Mouse (Mus musculus): ENCODE data around the gene Dnmt1. TPM values are rescaled to one million over a fixed set of nuclear protein-coding genes. Genes with fewer than 3 reads are reported as not detected.
A peak's percentile ranks its signal among the peaks of the same experiment; 100 is the strongest.

Gene Dnmt1
- polyA plus RNA-seq, 1 experiment from 2014 or later: 92.4 TPM

DNA sequence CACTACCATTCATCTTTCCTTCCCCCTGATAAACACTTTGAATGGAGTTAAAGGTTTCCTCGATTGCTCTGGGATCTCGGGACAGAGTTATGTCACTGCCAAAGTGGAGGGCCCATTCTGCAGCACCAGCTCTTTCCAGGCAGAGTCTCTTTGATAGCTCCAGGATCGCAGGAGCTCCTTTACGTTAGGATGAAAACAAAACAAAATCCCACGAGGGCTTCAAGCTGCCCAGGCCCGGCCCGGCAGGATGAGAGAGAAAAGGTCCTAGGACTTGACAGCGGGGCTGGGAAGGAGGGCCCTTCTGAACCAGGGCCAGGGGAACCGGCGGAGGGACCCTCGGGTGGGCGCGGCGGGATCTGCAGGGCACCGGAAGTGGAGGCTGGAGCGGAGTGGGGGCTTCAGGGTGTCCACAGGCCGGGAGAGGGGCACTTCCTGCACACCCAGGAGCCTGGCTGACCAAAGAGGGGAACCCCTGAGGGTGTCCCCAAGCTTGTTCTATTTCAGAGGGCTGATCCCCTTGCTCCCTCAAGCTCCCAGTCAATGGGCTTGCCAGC, 7.6 kb downstream of the Dnmt1 start:
- peak; percentile 89 for ATAC-seq (ENCODE audit: low FRiP score, low read depth)
- Histone ChIP-seq H3K4me3 (peak overlapping the region; percentile 83), H3K9ac (peak overlapping the region; percentile 78), H3K27me3 (replicated peaks) (no peaks in the 10 kb centered on the region), H3K27ac (peak overlapping the region; percentile 42), H3K4me2 (replicated peaks) (peak overlapping the region; percentile 89), H3K9me3 (no peaks in the 10 kb centered on the region), H3K4me1 (peaks cover 15% of the 10 kb centered on the region), H3K36me3 (no peaks in the 10 kb centered on the region; the same call in 1 of the 2 replicates)
- under 1% methylated on average over 17 of the region's 17 CpGs for WGBS

DNA sequence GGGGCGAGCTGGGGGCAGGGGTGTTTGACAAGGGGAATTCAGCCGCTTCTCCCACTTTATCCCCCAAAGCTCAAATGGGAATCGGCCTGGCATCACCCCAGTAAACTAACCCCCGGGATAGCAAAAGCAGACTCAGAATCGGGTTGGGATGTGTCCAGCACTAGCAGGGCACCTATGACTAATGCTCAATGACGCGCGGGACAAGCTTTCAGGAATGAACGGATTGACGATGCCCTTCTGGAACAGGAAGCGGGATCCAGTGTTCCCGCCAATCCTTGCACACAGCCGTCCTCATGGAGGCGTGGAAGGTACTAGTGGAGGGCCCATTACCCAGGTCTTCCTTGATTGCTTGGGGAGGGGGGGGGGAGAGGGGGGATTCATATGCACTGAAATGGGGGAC, 8.2 kb downstream of the Dnmt1 start:
- Histone ChIP-seq H3K27ac (no peak overlapping the region), H3K4me3 (peak overlapping the region; percentile 83), H3K9me3 (no peaks in the 10 kb centered on the region), H3K4me1 (peaks cover 15% of the 10 kb centered on the region), H3K27me3 (replicated peaks) (no peaks in the 10 kb centered on the region), H3K9ac (peak overlapping the region; percentile 78), H3K4me2 (replicated peaks) (peak overlapping the region; percentile 89), H3K36me3 (no peaks in the 10 kb centered on the region; the same call in 1 of the 2 replicates)
- no peak for ATAC-seq (ENCODE audit: low FRiP score, low read depth)
- 18% methylated on average over 14 of the region's 14 CpGs for whole genome bisulfite sequencing

DNA sequence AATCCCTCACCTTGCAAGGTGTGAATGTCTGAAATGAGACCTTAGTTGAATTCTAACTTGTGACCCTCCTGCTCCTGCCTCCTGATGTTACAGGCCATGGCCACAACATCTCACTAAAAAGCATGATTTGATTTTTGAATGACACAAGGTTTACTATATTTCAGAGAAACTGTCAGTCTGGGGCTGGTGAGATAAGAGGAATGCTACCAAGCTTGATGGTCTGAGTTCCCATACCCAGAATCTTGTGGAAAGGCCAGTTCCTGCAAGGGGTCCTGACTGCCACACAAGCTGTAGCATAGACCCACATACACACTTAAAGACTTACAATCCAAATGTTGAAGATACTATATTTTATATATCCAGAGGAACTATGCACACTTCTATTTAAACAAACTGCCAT, 9.3 kb downstream of the Dnmt1 start:
- ATAC-seq (ENCODE audit: low FRiP score, low read depth): no peak
- Histone ChIP-seq H3K27me3 (replicated peaks) (no peaks in the 10 kb centered on the region), H3K27ac (no peak overlapping the region), H3K4me2 (replicated peaks) (peak overlapping the region; percentile 89; the same call in 1 of the 2 replicates), H3K9ac (no peak overlapping the region), H3K4me1 (peaks cover 15% of the 10 kb centered on the region), H3K36me3 (no peaks in the 10 kb centered on the region; the same call in 1 of the 2 replicates), H3K9me3 (no peaks in the 10 kb centered on the region), H3K4me3 (no peak overlapping the region)

DNA sequence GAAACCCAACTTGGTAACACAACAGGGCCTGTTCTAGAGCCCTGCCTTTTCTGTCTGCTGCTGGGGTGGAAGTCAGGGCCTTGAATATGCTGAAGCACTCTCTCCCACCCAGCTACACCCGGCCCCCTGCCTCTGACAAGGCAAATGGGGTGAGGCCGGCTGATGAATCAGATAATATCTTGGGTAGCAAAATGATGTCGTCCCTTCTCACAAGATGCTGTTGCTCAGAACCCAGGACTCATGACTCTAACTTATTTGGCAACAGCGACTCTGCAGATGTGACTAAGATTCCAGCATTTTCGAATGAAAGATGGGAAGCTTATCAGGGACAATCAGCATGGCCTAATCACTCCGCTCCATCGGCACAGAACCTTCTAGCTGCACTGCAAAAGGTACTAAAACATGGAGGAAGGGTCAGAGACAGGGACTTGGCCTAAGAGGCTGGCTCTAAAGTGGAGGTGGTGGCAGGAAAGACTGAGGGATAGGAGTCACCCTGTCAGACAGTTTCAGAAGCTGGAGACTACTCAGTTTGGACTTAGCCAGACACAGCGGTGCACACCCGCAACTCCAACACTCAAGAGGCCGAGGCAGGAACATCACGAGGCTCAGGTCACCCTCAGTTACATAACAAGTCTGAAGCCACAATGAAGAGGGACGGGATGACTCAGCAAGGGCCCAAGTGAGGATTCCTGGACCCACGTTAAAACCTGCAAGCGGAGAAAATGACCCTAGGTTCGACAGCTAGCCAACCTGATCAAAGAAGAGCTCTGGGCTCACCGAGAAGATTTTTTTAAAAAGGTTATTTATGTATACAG, 13.4 kb downstream of the Dnmt1 start:
- Histone ChIP-seq H3K9me3 (no peaks in the 10 kb centered on the region), H3K4me3 (no peak overlapping the region), H3K4me2 (replicated peaks) (no peak overlapping the region), H3K9ac (no peak overlapping the region), H3K27ac (no peak overlapping the region), H3K4me1 (peaks cover 23% of the 10 kb centered on the region), H3K36me3 (peaks cover 11% of the 10 kb centered on the region), H3K27me3 (replicated peaks) (no peaks in the 10 kb centered on the region)
- no peak for ATAC-seq (ENCODE audit: low FRiP score, low read depth)
- WGBS: 87% methylated on average over 16 of the region's 16 CpGs

DNA sequence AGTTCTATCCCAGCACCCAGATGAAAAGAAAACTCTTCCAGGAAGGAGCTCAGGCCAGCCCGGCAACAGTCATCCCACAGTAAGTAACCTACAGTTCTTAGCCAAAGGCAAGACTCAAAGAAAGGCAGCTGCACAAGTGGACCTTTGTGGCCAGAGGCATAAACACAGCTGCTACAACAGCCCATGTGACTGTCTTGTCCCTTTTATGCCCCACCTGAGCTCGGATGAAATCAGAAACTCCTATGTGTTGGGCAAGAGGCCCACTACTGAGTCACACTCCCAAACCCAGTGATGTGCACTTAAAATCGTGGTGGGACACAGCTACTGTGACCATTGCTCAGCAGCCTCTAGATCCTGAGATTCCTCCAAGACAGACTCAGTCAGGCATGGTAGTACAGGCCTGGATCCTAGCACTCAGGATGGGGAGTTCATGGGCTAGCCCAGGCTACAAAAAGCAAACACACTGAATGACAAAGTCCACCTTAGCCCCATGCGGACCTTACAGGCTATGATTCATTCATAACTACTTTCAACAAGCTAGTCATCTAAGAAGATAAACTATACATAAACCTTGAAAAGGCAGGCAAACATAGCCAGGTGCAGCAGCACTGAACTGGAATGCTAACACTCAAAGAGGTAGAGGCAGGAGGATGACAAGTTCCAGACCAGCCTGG, 14.9 kb downstream of the Dnmt1 start:
- WGBS: 65% methylated on average over 4 of the region's 4 CpGs
- no peak for ATAC-seq (ENCODE audit: low FRiP score, low read depth)
- peaks cover 25% of the 10 kb centered on the region for H3K36me3 ChIP-seq

DNA sequence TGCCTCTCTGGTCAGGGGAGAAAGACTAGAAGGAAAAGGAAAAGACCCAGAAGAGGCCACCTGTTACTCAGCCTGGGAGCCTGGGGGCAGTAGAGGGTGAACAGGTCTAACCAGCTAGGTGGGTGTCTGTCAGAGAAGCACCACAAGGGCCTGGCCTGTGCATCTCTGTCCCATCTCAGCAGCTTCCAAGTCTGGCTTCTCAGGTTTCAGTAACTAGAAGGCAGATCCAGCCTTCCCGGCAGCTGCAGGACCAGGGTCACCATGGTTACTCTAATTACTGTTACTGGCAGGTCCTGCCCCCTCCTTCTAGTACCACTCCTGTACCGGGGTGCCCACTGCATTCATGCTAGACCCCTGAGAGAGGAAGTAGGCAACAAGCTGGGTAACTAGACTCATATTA, 15.8 kb downstream of the Dnmt1 start:
- ATAC-seq (ENCODE audit: low FRiP score, low read depth): peak; percentile 41; the same call in 1 of the 2 replicates
- Histone ChIP-seq H3K27ac (no peak overlapping the region), H3K4me3 (no peak overlapping the region), H3K4me2 (replicated peaks) (no peak overlapping the region), H3K27me3 (replicated peaks) (no peaks in the 10 kb centered on the region), H3K36me3 (peaks cover 34% of the 10 kb centered on the region), H3K4me1 (peaks cover 13% of the 10 kb centered on the region; the same call in 1 of the 2 replicates), H3K9ac (0 out of 2 replicates have a peak overlapping the region, but pooled peaks have one; percentile 6), H3K9me3 (no peaks in the 10 kb centered on the region)
- WGBS: 8% methylated on average over 2 of the region's 2 CpGs

More for the DNA sequence above, 14.9 kb downstream of the Dnmt1 start:
- no peak overlapping the region for H3K27ac ChIP-seq
- no peaks in the 10 kb centered on the region for H3K27me3 ChIP-seq (replicated peaks)
- H3K4me1 ChIP-seq: peaks cover 13% of the 10 kb centered on the region; the same call in 1 of the 2 replicates
- H3K4me2 ChIP-seq (replicated peaks): no peak overlapping the region
- no peaks in the 10 kb centered on the region for H3K9me3 ChIP-seq
- no peak overlapping the region for H3K9ac ChIP-seq
- H3K4me3 ChIP-seq: no peak overlapping the region

DNA sequence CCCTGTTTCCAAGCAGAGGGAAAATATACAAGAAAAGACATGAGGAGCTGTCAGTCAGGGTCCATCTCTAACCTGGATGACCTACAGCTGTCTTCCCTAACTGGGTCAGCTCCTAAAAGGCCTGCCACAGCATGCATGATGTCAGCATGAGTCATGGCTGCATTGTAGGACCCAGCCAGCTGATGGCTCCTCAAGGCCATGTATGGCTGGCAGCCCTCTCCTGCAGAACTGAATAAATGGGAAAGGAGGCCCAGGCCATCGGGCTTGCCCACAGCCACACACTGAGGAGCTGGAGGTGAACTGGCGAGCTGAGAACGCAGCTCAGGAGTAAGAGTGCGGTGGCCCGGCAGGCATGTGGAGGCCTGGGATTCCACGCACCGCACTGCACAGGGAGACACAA, 16.3 kb downstream of the Dnmt1 start:
- Histone ChIP-seq H3K4me2 (replicated peaks) (no peak overlapping the region), H3K27me3 (replicated peaks) (no peaks in the 10 kb centered on the region), H3K4me3 (no peak overlapping the region), H3K9ac (no peak overlapping the region), H3K27ac (no peak overlapping the region), H3K4me1 (peaks cover 13% of the 10 kb centered on the region; the same call in 1 of the 2 replicates), H3K36me3 (peaks cover 39% of the 10 kb centered on the region), H3K9me3 (no peaks in the 10 kb centered on the region)
- WGBS: 96% methylated on average over 7 of the region's 7 CpGs
- ATAC-seq (ENCODE audit: low FRiP score, low read depth): no peak

DNA sequence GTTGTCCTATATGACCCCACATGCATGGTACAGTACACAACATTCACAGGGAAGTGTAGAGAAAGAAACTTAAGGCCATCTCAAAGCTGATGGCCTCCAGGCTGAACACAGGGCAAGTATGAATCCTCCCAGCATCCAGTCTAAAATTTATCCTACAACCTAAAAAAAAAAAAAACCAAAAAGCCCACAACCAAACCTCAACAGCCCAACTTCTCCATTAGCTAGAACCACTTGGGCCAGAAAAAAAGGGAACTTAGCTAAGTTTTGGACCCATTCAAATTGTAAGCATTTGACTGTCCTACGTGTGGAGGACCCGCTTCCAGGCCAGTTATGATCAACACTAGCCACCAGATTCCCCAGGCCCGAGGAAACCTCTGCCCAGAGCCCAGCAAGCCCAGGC, 36.4 kb downstream of the Dnmt1 start:
- H3K9me3 ChIP-seq: no peaks in the 10 kb centered on the region
- H3K27me3 ChIP-seq (replicated peaks): no peaks in the 10 kb centered on the region
- 96% methylated on average over 3 of the region's 3 CpGs for WGBS
- H3K4me2 ChIP-seq (replicated peaks): no peak overlapping the region
- no peak overlapping the region for H3K27ac ChIP-seq
- ATAC-seq (ENCODE audit: low FRiP score, low read depth): no peak
- H3K4me3 ChIP-seq: no peak overlapping the region
- H3K36me3 ChIP-seq: peaks cover 98% of the 10 kb centered on the region
- no peaks in the 10 kb centered on the region for H3K4me1 ChIP-seq
- no peak overlapping the region for H3K9ac ChIP-seq

DNA sequence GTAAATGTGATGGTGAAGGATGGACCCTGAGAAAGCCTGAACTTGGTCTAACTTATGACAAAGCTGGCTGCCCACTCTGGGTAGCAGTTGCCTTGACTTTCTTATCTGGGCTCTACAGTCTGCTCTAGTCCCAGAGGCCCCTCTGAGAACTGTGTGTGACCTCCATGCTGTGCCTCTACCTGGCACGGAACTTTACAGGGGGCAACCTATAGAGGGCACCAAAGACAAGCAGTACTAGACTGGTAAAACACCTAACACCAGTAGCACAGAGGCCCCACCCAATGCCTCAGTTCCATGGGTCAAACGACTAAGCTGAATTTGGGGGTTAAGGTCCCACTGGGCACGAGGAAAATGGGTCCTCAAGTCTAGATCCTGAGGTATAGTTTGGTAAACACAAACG, 43.5 kb downstream of the Dnmt1 start:
- peaks cover 100% of the 10 kb centered on the region for H3K36me3 ChIP-seq
- no peaks in the 10 kb centered on the region for H3K9me3 ChIP-seq
- H3K9ac ChIP-seq: no peak overlapping the region
- no peak overlapping the region for H3K4me3 ChIP-seq
- H3K4me1 ChIP-seq: no peaks in the 10 kb centered on the region
- H3K4me2 ChIP-seq (replicated peaks): no peak overlapping the region
- no peak overlapping the region for H3K27ac ChIP-seq
- WGBS: 87% methylated on average over 4 of the region's 4 CpGs
- H3K27me3 ChIP-seq (replicated peaks): no peaks in the 10 kb centered on the region
- no peak for ATAC-seq (ENCODE audit: low FRiP score, low read depth)

DNA sequence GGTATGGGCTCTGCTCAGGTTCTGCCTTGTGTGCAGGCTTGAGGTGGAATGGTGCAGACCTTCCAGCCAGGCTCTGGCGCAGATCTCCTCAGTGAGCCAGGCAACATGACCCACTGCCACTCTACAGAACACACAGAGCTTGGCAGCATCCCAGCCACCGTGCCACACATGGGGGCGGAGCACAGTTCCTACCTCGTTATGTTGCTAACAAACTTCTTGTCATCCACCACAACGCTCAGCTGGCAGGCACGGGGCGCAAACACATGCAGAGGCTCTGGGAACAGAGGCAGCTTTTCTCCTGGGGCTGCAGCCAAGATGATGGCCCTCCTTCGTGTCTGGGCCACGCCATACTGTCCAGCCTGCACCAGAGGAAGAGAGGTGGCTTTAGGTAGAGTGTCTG, 49.7 kb downstream of the Dnmt1 start:
- H3K9me3 ChIP-seq: no peaks in the 10 kb centered on the region
- 96% methylated on average over 9 of the region's 9 CpGs for WGBS
- no peak overlapping the region for H3K4me3 ChIP-seq
- H3K4me1 ChIP-seq: no peaks in the 10 kb centered on the region
- H3K36me3 ChIP-seq: peaks cover 95% of the 10 kb centered on the region
- H3K27me3 ChIP-seq (replicated peaks): no peaks in the 10 kb centered on the region
- H3K27ac ChIP-seq: no peak overlapping the region
- no peak overlapping the region for H3K9ac ChIP-seq
- no peak overlapping the region for H3K4me2 ChIP-seq (replicated peaks)
- ATAC-seq (ENCODE audit: low FRiP score, low read depth): no peak

DNA sequence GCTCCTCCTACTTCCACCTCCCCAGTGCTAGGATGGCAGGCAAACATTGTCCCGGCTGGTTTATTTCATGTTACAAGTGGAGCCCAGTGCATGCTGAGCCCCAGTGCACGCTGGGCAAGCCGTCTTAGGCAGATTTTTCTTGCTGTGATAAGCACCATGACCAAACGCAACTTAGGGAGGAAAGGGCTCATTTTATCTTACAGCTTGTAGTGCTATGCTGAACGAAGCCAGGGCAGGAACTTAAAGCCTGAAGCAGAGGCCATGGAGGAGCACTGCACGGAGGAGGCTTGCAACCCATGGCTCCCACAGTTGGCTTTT, 57.6 kb downstream of the Dnmt1 start:
- Histone ChIP-seq H3K9me3 (no peaks in the 10 kb centered on the region), H3K36me3 (peaks cover 19% of the 10 kb centered on the region), H3K4me3 (no peak overlapping the region), H3K4me1 (peaks cover 10% of the 10 kb centered on the region), H3K9ac (no peak overlapping the region), H3K27ac (no peak overlapping the region), H3K27me3 (replicated peaks) (no peaks in the 10 kb centered on the region), H3K4me2 (replicated peaks) (no peak overlapping the region)
- WGBS: 46% methylated on average over 6 of the region's 6 CpGs
- no peak for ATAC-seq (ENCODE audit: low FRiP score, low read depth)

DNA sequence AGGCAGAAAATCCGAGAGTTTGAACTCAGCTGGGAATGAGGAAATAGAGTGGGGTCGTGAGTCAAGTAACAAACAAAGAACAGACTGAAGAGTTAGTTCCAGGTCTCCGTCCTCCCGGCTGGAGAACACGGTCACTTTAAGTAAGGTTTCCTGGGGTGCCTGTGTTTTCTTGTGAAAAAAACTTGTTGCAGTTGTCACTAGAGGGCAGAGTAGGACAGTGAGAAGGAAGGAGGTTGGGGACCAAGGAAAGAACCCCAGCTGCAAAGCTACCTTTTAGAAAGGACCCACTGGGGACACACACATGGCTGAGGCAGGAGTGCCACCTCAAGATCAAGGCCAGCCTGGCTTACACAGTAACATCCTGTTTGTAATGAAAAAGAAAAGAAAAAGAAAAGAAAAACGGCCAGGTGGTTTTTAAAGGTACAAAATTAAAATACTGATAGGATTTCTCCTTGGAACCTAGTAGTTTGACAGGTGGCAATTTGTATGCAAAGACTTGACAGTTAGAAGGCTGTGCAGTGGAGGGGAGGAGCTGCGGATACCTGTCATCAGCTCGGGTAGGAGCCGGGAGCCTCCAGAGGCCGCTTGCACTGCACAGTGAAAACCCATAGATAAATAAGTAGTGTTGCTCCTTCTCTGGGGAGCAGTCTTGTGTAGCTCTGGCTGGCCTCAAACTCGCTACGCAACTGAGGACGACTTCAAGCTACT, 58.1 kb downstream of the Dnmt1 start:
- no peak overlapping the region for H3K9ac ChIP-seq
- H3K27me3 ChIP-seq (replicated peaks): no peaks in the 10 kb centered on the region
- ATAC-seq (ENCODE audit: low FRiP score, low read depth): no peak
- H3K4me3 ChIP-seq: no peak overlapping the region
- 17% methylated on average over 13 of the region's 13 CpGs for WGBS
- no peak overlapping the region for H3K4me2 ChIP-seq (replicated peaks)
- peaks cover 12% of the 10 kb centered on the region for H3K4me1 ChIP-seq
- peaks cover 20% of the 10 kb centered on the region for H3K36me3 ChIP-seq
- no peak overlapping the region for H3K27ac ChIP-seq
- no peaks in the 10 kb centered on the region for H3K9me3 ChIP-seq
